Mouse (Mus musculus): ENCODE results near the gene Rab7. TPM values are rescaled to one million over a fixed set of nuclear protein-coding genes. Genes with fewer than 3 reads are reported as not detected.

The Rab7 gene
- polyA plus RNA-seq, 1 experiment from 2014 or later = 224 TPM

Small RNA genes lying within 50 kb of the gene (microRNA-seq; reads per million reads assigned to microRNA genes)
- 2.1 reads per million, percentile 10 among the genes with 10 or more reads in this experiment for gene Gm47286

Other genes starting within 250 kb of the Rab7 start
- gene Rab43, start 233.1 kb downstream of the Rab7 start, polyA plus RNA-seq (2015; fragmentation: Nextera tagmentation; extraction: Ambion mirVana) = 12.6 and 12.7 TPM in 2 replicates
- gene Gm45140, start 209.5 kb downstream of the Rab7 start, polyA plus RNA-seq (2015; fragmentation: Nextera tagmentation; extraction: Ambion mirVana) = 2.3 and 3.9 TPM in 2 replicates
- gene Isy1, start 206.5 kb downstream of the Rab7 start, polyA plus RNA-seq (2015; fragmentation: Nextera tagmentation; extraction: Ambion mirVana) = 57.3 and 62.9 TPM in 2 replicates
- 1,107 and 1,171 TPM in 2 replicates for gene Cnbp, start 194.2 kb downstream of the Rab7 start, polyA plus RNA-seq (2015; fragmentation: Nextera tagmentation; extraction: Ambion mirVana)
- gene Copg1, start 157.5 kb downstream of the Rab7 start, polyA plus RNA-seq (2015; fragmentation: Nextera tagmentation; extraction: Ambion mirVana) = 159 and 164 TPM in 2 replicates
- 58.5 and 59.5 TPM in 2 replicates for gene Hmces, start 131.3 kb downstream of the Rab7 start, polyA plus RNA-seq (2015; fragmentation: Nextera tagmentation; extraction: Ambion mirVana)
- gene H1fx, start 63.6 kb downstream of the Rab7 start, polyA plus RNA-seq (2015; fragmentation: Nextera tagmentation; extraction: Ambion mirVana) = 25.8 and 28.0 TPM in 2 replicates
- gene Rpn1, start 39.2 kb upstream of the Rab7 start, polyA plus RNA-seq (2015; fragmentation: Nextera tagmentation; extraction: Ambion mirVana) = 403 and 425 TPM in 2 replicates
- gene Gata2, start 148.6 kb upstream of the Rab7 start, polyA plus RNA-seq (2015; fragmentation: Nextera tagmentation; extraction: Ambion mirVana) = 42.1 and 59.5 TPM in 2 replicates
- not detected in 2 replicates for gene Dnajb8, start 177.0 kb upstream of the Rab7 start, polyA plus RNA-seq (2015; fragmentation: Nextera tagmentation; extraction: Ambion mirVana)